Mouse (Mus musculus) right cerebral cortex, adult 18-20 months (tissue): ENCODE results near the gene Hdlbp.
"Not testable (repeated sequence)": the region's sequence is repeated elsewhere in the genome, so short reads cannot be mapped to it uniquely, and the experiment has no call there.

Experiments used
- DNase-seq: peaks from one replicate; pipeline ENCODE4 v3.0.0; 2022; ENCODE audit warnings: mixed read lengths

The Hdlbp gene

GRCm38 (mm10) chr1:93478586-93479475 lies at the start of gene Hdlbp:
Gene Hdlbp, minus strand, starts transcription at chr1:93478815.
- DNase-seq = peak; percentile 99

GRCm38 (mm10) chr1:93522325-93522724 lies 43.7 kb upstream of the Hdlbp start:
- DNase-seq = no peak

- no peak for DNase-seq
These were observed 42.9 kb upstream of the Hdlbp start for GRCm38 (mm10) chr1:93521491-93521890.

GRCm38 (mm10) chr1:93513221-93513620 lies 34.6 kb upstream of the Hdlbp start:
- DNase-seq = no peak

- DNase-seq = no peak
These were observed 33.7 kb upstream of the Hdlbp start for GRCm38 (mm10) chr1:93512351-93512690.

- peak; percentile 95 for DNase-seq
These were observed 33.2 kb upstream of the Hdlbp start, which contains the start of gene Farp2 for GRCm38 (mm10) chr1:93511585-93512350. Gene Farp2, plus strand, starts transcription at chr1:93512079.

GRCm38 (mm10) chr1:93508576-93508975 lies 30.0 kb upstream of the Hdlbp start:
- DNase-seq = not testable (repeated sequence)

GRCm38 (mm10) chr1:93506944-93507676 lies 28.5 kb upstream of the Hdlbp start:
- DNase-seq = peak; percentile 16

- DNase-seq = no peak
These were observed 16.7 kb upstream of the Hdlbp start for GRCm38 (mm10) chr1:93495312-93495711.

- not testable (repeated sequence) for DNase-seq
These were observed 7.7 kb upstream of the Hdlbp start for GRCm38 (mm10) chr1:93486302-93486701.

- no peak for DNase-seq
These were observed 965 bp upstream of the Hdlbp start for GRCm38 (mm10) chr1:93479476-93480083.

GRCm38 (mm10) chr1:93477758-93478585 lies 643 bp downstream of the Hdlbp start:
- peak; percentile 99 for DNase-seq

- DNase-seq = no peak
These were observed 2.9 kb downstream of the Hdlbp start for GRCm38 (mm10) chr1:93475694-93476093.

- DNase-seq = no peak
These were observed 10.0 kb downstream of the Hdlbp start for GRCm38 (mm10) chr1:93468626-93469025.

- DNase-seq = no peak
These were observed 12.9 kb downstream of the Hdlbp start for GRCm38 (mm10) chr1:93465746-93466145.

- DNase-seq = no peak
These were observed 13.5 kb downstream of the Hdlbp start for GRCm38 (mm10) chr1:93465066-93465465.

GRCm38 (mm10) chr1:93459101-93459500 lies 19.5 kb downstream of the Hdlbp start:
- DNase-seq = no peak

GRCm38 (mm10) chr1:93458357-93458756 lies 20.3 kb downstream of the Hdlbp start:
- no peak for DNase-seq

GRCm38 (mm10) chr1:93453721-93454255 lies 24.8 kb downstream of the Hdlbp start:
- DNase-seq = no peak

- not testable (repeated sequence) for DNase-seq
These were observed 28.5 kb downstream of the Hdlbp start for GRCm38 (mm10) chr1:93450118-93450517.

- DNase-seq = no peak
These were observed 32.8 kb downstream of the Hdlbp start for GRCm38 (mm10) chr1:93445822-93446162.
